Mouse (Mus musculus) cerebral cortex, adult 2 months (tissue): Measurements from ENCODE around the gene Cryl1.

Experiments
- WGBS: fragments of 180-500 bp; shearing (Covaris S2); methylation state at CpG from one replicate; pipeline ENCODE4 v1.1.7; 2018; 5-methylcytosine and 5-hydroxymethylcytosine counted together

Cryl1 gene

GRCm38 (mm10) chr14:57234711-57235110, 163.6 kb downstream of the Cryl1 start:
- WGBS, result 58% methylated on average over 4 of the region's 4 CpGs

DNA sequence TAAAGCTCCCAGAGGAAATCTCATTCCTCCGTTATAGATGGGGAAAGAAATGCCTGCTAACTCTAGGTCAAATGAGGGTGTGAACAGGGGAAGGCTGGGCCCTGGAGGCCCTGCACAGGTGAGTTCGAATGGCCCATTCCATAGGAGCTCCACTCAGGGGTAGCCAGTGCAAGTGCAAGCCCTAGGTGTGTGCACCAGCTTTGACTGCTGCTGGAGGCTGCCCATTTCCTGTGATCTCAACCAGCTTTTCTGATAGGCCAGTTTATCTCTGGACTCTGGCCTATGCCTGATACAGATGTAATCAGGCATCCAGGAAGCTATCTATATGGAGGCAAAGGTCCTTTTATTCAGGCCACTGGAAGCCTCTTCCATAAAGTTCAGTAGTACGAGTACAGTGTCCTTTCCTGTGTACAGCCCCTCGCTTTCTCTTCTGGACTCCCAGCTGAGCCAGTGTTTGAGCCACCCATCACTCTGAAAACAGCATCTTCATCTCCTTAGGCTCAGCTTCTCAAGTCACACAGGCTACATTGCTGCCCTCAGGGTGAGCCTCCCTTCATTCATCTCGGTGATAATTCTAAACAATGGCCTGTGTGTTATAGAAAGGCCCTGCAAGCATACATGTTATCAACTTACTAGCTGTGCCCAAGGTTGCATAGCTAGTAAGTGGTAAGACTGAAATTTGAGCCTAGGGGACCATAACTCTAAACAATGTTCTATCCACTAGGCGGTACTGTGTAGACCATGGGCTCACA, 167.9 kb downstream of the Cryl1 start:
- WGBS, result 90% methylated on average over 6 of the region's 6 CpGs
